Mouse (Mus musculus): ENCODE results near the gene Gm20441.

Gene Gm20441

DNA sequence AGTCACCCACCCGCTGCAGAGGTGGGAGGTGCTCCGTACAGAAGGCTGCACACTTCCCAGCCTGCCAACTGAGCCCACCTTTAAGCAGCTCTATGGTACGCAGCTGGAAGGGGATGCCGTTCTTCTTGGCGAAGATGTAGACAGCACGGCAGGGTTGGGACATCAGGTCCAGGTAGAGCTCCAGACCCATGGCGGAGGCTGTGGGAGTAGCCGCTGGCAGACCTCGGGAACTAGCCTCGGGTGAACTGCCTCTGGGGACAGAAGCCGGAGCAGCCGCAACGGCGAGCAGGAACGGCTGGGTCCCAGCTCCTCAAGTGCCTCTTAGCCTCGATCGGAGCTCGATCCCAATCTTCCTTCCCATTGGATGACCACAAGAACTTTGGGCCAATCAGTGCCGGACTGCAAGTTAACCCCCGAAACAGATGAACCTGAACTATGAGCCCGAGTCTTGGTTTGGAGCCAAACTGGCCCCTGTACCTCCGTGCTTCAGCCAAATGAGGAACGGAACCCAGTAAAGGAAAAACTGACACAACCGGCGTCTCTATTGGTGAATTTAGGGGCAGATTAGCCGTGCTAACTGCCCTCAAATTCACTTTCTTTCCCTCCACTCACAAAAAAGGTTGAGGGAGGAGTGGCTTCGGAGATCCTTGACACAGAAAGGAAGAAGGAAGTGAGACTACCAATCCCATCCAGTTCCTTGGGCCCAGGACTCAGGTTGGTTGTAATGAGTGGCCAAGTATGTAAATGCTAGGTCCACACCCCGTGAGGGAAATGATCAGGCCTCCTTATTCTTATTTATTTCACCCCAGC, at the start of gene Gm20441, which contains the start of gene Gstt3:
Gene Gm20441, minus strand, starts transcription at position 186 of the 810 bp plus-strand sequence.
Gene Gstt3, minus strand, starts transcription at position 646 of the 810 bp plus-strand sequence.
- DNase-seq (ENCODE audit: low read depth, low spot score) = no peak

DNA sequence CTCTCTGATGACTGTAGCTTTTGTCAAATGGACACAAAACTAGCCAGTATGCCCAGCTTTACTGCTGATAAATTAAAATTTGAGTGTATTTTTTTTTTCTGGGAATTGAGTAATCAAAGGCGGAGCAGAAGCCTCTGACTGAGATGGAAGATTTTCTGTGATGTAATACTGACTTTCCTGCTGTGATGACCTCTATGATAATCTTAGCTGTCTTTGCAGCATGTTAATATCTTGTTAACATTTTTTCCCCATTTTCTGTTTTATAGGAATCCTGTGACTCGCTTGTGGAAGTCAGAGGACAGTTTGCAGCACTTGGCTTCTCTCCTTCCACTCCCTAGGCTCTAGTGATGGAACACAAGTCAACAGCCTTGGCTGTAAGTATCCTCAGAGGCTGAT, 49.5 kb upstream of the Gm20441 start:
- no peak for DNase-seq (ENCODE audit: low read depth, low spot score)

- DNase-seq (ENCODE audit: low read depth, low spot score) = no peak
These were observed 48.9 kb upstream of the Gm20441 start for GRCm38 (mm10) chr10:75829529-75830274.

DNA sequence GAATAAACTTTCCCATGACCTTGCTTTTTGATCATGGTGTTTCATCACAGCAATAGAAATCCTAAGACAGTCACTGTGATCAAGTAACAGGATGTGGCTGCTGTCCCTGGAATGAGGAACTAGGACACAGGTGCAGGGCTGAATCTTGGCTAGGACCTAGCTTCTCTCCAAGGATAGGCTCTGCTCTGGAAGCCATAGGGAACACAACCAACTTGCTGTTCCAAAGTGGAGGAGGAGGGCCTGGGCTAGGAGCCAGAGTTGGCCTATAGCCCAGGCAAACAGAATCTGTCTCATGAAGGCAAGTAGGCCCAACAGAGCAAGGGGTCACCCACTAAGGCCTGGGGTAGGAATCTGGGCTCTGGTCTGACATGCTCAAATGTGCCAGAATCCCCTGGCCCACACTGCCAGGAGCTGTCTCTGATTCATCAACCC, 47.8 kb upstream of the Gm20441 start:
- DNase-seq (ENCODE audit: low read depth, low spot score) = no peak

DNA sequence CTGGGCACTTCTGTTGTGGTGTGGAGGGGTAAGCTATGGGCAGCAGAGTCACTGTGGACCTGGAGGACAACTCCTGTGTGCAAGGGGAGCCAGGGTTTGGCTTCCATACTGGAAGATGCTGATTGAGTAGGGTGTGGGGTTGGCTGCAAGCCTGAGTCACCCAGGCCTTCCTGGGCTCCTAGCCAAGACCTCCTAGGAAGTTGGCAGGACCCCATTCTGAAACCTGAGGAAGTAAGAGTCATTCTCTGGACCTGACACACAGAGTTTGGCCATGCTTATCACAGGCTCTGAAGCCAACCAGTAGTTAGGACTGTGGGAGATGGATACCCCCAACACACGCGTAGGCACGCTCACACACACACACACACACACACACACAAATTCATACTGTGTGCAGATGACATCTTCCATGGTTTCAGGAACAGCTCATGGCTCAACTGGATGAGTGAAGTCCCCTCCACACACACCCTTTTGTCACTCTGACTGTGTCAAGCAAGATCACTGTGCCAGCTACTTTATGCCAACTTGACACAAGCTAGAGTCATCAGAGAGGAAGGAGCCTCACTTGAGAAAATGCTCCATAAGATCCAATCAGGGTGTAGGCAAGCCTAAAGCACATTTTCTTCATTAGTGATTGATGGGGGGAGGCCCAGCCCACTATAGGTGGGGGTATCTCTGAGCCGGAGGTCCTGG, 47.1 kb upstream of the Gm20441 start:
- no peak for DNase-seq (ENCODE audit: low read depth, low spot score)

DNA sequence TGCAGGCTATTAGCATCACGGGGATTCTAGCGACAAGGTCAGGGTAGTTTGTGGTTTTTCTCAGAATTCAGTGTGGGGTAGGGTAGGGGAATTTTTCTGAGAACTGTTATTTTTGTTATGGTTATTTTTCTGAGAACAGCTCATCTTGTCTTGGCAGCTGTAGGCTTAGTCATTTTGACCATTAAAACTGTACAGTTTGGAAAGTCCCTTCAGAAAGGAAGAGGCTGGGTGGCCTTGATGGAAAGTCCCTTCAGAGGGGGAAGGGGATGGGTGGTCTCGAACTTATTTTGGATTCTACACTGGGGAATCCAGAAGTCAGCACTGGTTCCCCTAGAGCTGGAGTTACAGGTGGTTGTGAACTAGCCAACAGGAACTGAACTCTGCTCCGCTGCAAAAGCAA, 43.8 kb upstream of the Gm20441 start:
- DNase-seq (ENCODE audit: low read depth, low spot score) = no peak

- no peak for DNase-seq (ENCODE audit: low read depth, low spot score)
These were observed 43.0 kb upstream of the Gm20441 start for GRCm38 (mm10) chr10:75823782-75824181.

DNA sequence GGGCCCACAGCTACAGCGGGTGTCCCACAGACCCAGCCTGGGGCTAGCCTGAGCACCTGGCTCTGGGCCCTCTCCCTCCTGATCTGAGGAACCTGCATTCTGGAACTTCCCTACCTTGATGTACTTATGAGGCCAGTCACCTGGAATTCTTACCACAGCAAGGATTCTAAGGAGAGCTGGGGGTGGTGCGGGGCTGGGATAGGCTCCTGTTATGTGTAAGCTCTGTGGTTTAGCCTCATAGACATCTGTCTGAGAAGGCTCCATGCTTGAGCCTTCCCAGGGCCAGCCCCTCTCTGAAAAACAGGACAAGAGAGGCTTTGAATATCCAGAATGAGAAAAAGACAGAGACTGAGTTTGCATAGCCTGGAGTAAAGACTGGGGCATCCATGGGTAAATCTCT, 41.7 kb upstream of the Gm20441 start, which contains the start of gene Gstt4:
Gene Gstt4, minus strand, starts transcription at position 101 of the 400 bp plus-strand sequence.
- no peak for DNase-seq (ENCODE audit: low read depth, low spot score)

- no peak for DNase-seq (ENCODE audit: low read depth, low spot score)
These were observed 39.1 kb upstream of the Gm20441 start for GRCm38 (mm10) chr10:75819882-75820281.

- no peak for DNase-seq (ENCODE audit: low read depth, low spot score)
These were observed 37.9 kb upstream of the Gm20441 start for GRCm38 (mm10) chr10:75818641-75819040.

- no peak for DNase-seq (ENCODE audit: low read depth, low spot score)
These were observed 23.5 kb upstream of the Gm20441 start for GRCm38 (mm10) chr10:75804217-75804616.

GRCm38 (mm10) chr10:75798176-75798696, 17.5 kb upstream of the Gm20441 start, which contains the start of gene Gstt1:
Gene Gstt1 (minus strand): TSS chr10:75798584.
- DNase-seq (ENCODE audit: low read depth, low spot score) = no peak

DNA sequence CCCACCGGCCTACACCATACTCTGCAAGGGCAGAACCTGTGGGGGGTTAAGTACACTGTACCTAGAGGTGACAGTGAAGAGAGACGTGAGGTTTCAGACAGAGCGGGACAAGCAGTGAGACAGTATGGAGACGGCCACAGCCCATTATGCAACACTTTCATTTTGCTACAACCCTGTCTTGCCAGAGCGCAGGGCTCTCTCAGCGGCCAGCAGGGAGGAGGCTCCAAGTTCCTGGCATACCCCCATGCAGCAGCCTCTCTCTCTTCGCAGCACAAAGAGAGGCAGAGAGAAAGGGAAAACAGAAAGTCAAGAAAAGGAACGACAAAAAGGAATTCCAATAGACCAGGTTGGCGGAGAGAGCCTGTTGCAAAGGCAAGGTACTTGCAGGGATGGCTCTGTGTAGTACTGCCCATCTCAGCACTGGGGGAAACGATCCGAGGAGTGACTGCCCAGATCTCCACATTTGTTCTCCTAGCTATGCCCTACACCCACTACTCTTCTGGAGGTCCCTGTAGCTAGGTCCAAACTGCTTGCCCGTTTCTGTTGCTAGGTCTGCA, 16.9 kb upstream of the Gm20441 start:
- DNase-seq (ENCODE audit: low read depth, low spot score) = no peak

GRCm38 (mm10) chr10:75796731-75797516, 16.2 kb upstream of the Gm20441 start:
- no peak for DNase-seq (ENCODE audit: low read depth, low spot score)

- no peak for DNase-seq (ENCODE audit: low read depth, low spot score)
These were observed 14.1 kb upstream of the Gm20441 start for GRCm38 (mm10) chr10:75794880-75795279.

GRCm38 (mm10) chr10:75790773-75791172, 10.0 kb upstream of the Gm20441 start:
- DNase-seq (ENCODE audit: low read depth, low spot score) = no peak

GRCm38 (mm10) chr10:75789841-75790240, 9.1 kb upstream of the Gm20441 start:
- DNase-seq (ENCODE audit: low read depth, low spot score) = no peak

DNA sequence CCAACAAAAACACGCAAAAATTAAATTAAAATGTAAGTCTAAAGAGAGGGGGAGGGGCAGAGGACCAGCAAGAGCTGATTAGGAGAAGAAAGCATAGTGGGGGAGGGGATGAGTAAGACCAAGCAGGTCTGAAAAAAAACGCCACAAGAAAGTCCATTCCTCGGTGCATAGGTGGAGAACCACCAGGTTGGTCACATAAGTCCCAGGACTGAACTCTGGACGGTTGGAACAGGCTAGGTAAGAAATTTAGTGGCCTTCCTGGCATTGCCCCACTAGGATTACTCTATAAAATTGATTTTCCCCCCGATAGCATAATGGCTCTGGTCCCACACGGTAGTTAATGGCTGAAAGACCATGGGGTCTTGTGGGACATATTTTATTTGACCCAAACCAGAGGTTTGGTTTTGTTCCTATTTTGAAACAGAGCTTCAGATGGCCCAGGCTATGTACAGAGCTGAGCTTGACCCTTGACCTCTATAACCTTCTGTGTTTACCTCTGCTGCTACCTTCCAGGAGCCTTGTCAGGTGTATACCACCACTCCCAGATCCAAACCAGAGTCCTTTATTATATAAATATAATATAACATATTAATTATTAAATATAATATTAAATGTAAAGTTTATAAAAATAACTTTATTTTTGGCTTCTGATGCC, 8.5 kb upstream of the Gm20441 start:
- no peak for DNase-seq (ENCODE audit: low read depth, low spot score)

- DNase-seq (ENCODE audit: low read depth, low spot score) = no peak
These were observed 7.5 kb upstream of the Gm20441 start for GRCm38 (mm10) chr10:75788277-75788676.

DNA sequence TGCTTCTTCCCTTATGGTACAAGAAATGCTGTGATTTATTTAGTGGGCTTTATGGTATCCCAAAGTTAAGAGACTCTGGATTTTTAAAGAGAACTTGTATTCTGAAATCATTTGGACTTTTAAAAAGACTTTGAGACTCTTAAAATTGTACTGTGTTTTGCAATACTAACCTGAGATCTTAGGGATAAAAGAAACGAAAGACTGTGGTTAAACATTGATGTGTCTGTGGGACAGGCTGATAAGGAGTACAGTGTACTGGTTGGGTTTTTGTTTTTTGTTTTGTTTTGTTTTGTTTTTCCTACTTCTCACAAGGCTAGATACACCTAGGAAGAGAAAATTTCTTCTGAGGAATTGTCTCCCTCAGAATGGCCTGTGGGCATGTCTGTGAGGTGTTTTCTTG, 4.7 kb upstream of the Gm20441 start:
- DNase-seq (ENCODE audit: low read depth, low spot score) = no peak

Data from WW6 (cell line).